Mouse (Mus musculus): Measurements from ENCODE around the gene Abcc2. TPM values are rescaled to one million over a fixed set of nuclear protein-coding genes. Genes with fewer than 3 reads are reported as not detected.

The Abcc2 gene
- polyA plus RNA-seq, 1 experiment: not detected

- H3K4me3 ChIP-seq (ENCODE audit: insufficient read depth, poor library complexity, severe bottlenecking): no peak overlapping the region
- H3K79me2 ChIP-seq (ENCODE audit: control insufficient read depth, insufficient read depth): no peaks in the 10 kb centered on the region
- H3K79me3 ChIP-seq (ENCODE audit: low read depth): no peaks in the 10 kb centered on the region
- H3ac ChIP-seq (ENCODE audit: control insufficient read depth, insufficient read length, low read depth): no peak overlapping the region
- no peaks in the 10 kb centered on the region for H3K36me3 ChIP-seq (ENCODE audit: control insufficient read depth, insufficient read depth)
- H3K27me3 ChIP-seq (ENCODE audit: control insufficient read depth, insufficient read depth, insufficient read length): no peaks in the 10 kb centered on the region
- TF ChIP-seq MAX (IDR thresholded peaks at IDR 0.05) (no peak), USF1 (IDR thresholded peaks at IDR 0.05; ENCODE audit: low read depth) (no peak), MYOG (IDR thresholded peaks at IDR 0.05; ENCODE audit: control insufficient read depth, extremely low read depth, insufficient read length) (no peak), FOSL1 (IDR thresholded peaks at IDR 0.05; ENCODE audit: insufficient read depth, low read length, poor library complexity, severe bottlenecking) (no peak), CEBPB (IDR thresholded peaks at IDR 0.05; ENCODE audit: low read depth) (no peak), CTCF (IDR thresholded peaks at IDR 0.05; ENCODE audit: control insufficient read depth, insufficient read depth, insufficient read length) (no peak), MYOD1 (IDR thresholded peaks at IDR 0.05; ENCODE audit: control insufficient read depth, insufficient read length, low read depth) (no peak)
Measured at GRCm38 (mm10) chr19:43761543-43762256, 20.3 kb upstream of the Abcc2 start.

- TF ChIP-seq CEBPB (IDR thresholded peaks at IDR 0.05; ENCODE audit: low read depth) (no peak), MYOG (IDR thresholded peaks at IDR 0.05; ENCODE audit: control insufficient read depth, extremely low read depth, insufficient read length) (no peak), CTCF (IDR thresholded peaks at IDR 0.05; ENCODE audit: control insufficient read depth, insufficient read depth, insufficient read length) (no peak), MYOD1 (IDR thresholded peaks at IDR 0.05; ENCODE audit: control insufficient read depth, insufficient read length, low read depth) (no peak), USF1 (IDR thresholded peaks at IDR 0.05; ENCODE audit: low read depth) (no peak), FOSL1 (IDR thresholded peaks at IDR 0.05; ENCODE audit: insufficient read depth, low read length, poor library complexity, severe bottlenecking) (no peak), MAX (IDR thresholded peaks at IDR 0.05) (no peak)
- no peaks in the 10 kb centered on the region for H3K27me3 ChIP-seq (ENCODE audit: control insufficient read depth, insufficient read depth, insufficient read length)
- no peak overlapping the region for H3ac ChIP-seq (ENCODE audit: control insufficient read depth, insufficient read length, low read depth)
- H3K4me3 ChIP-seq (ENCODE audit: insufficient read depth, poor library complexity, severe bottlenecking): no peak overlapping the region
- H3K36me3 ChIP-seq (ENCODE audit: control insufficient read depth, insufficient read depth): no peaks in the 10 kb centered on the region
- H3K79me3 ChIP-seq (ENCODE audit: low read depth): no peaks in the 10 kb centered on the region
- no peaks in the 10 kb centered on the region for H3K79me2 ChIP-seq (ENCODE audit: control insufficient read depth, insufficient read depth)
Measured at GRCm38 (mm10) chr19:43762410-43762809, 19.6 kb upstream of the Abcc2 start.

GRCm38 (mm10) chr19:43766451-43766850 lies 15.5 kb upstream of the Abcc2 start:
- no peaks in the 10 kb centered on the region for H3K79me2 ChIP-seq (ENCODE audit: control insufficient read depth, insufficient read depth)
- H3ac ChIP-seq (ENCODE audit: control insufficient read depth, insufficient read length, low read depth): no peak overlapping the region
- H3K4me3 ChIP-seq (ENCODE audit: insufficient read depth, poor library complexity, severe bottlenecking): no peak overlapping the region
- H3K27me3 ChIP-seq (ENCODE audit: control insufficient read depth, insufficient read depth, insufficient read length): no peaks in the 10 kb centered on the region
- no peak for TF ChIP-seq MYOD1 (IDR thresholded peaks at IDR 0.05; ENCODE audit: control insufficient read depth, insufficient read length, low read depth)
- no peak for TF ChIP-seq USF1 (IDR thresholded peaks at IDR 0.05; ENCODE audit: low read depth)
- TF ChIP-seq FOSL1 (IDR thresholded peaks at IDR 0.05; ENCODE audit: insufficient read depth, low read length, poor library complexity, severe bottlenecking): no peak
- TF ChIP-seq CEBPB (IDR thresholded peaks at IDR 0.05; ENCODE audit: low read depth): no peak
- TF ChIP-seq CTCF (IDR thresholded peaks at IDR 0.05; ENCODE audit: control insufficient read depth, insufficient read depth, insufficient read length): no peak
- TF ChIP-seq MAX (IDR thresholded peaks at IDR 0.05): no peak
- TF ChIP-seq MYOG (IDR thresholded peaks at IDR 0.05; ENCODE audit: control insufficient read depth, extremely low read depth, insufficient read length): no peak
- H3K79me3 ChIP-seq (ENCODE audit: low read depth): no peaks in the 10 kb centered on the region
- no peaks in the 10 kb centered on the region for H3K36me3 ChIP-seq (ENCODE audit: control insufficient read depth, insufficient read depth)

- Histone ChIP-seq H3K79me3 (ENCODE audit: low read depth) (no peaks in the 10 kb centered on the region), H3K27me3 (ENCODE audit: control insufficient read depth, insufficient read depth, insufficient read length) (no peaks in the 10 kb centered on the region), H3K79me2 (ENCODE audit: control insufficient read depth, insufficient read depth) (no peaks in the 10 kb centered on the region), H3K36me3 (ENCODE audit: control insufficient read depth, insufficient read depth) (no peaks in the 10 kb centered on the region), H3K4me3 (ENCODE audit: insufficient read depth, poor library complexity, severe bottlenecking) (no peak overlapping the region), H3ac (ENCODE audit: control insufficient read depth, insufficient read length, low read depth) (no peak overlapping the region)
- TF ChIP-seq CTCF (IDR thresholded peaks at IDR 0.05; ENCODE audit: control insufficient read depth, insufficient read depth, insufficient read length) (no peak), MYOG (IDR thresholded peaks at IDR 0.05; ENCODE audit: control insufficient read depth, extremely low read depth, insufficient read length) (no peak), MYOD1 (IDR thresholded peaks at IDR 0.05; ENCODE audit: control insufficient read depth, insufficient read length, low read depth) (no peak), FOSL1 (IDR thresholded peaks at IDR 0.05; ENCODE audit: insufficient read depth, low read length, poor library complexity, severe bottlenecking) (no peak), CEBPB (IDR thresholded peaks at IDR 0.05; ENCODE audit: low read depth) (no peak), MAX (IDR thresholded peaks at IDR 0.05) (no peak), USF1 (IDR thresholded peaks at IDR 0.05; ENCODE audit: low read depth) (no peak)
Measured at GRCm38 (mm10) chr19:43767549-43768322, 14.3 kb upstream of the Abcc2 start.

- H3ac ChIP-seq (ENCODE audit: control insufficient read depth, insufficient read length, low read depth): no peak overlapping the region
- no peaks in the 10 kb centered on the region for H3K79me3 ChIP-seq (ENCODE audit: low read depth)
- no peaks in the 10 kb centered on the region for H3K79me2 ChIP-seq (ENCODE audit: control insufficient read depth, insufficient read depth)
- H3K27me3 ChIP-seq (ENCODE audit: control insufficient read depth, insufficient read depth, insufficient read length): no peaks in the 10 kb centered on the region
- TF ChIP-seq CEBPB (IDR thresholded peaks at IDR 0.05; ENCODE audit: low read depth) (no peak), MYOG (IDR thresholded peaks at IDR 0.05; ENCODE audit: control insufficient read depth, extremely low read depth, insufficient read length) (no peak), CTCF (IDR thresholded peaks at IDR 0.05; ENCODE audit: control insufficient read depth, insufficient read depth, insufficient read length) (no peak), MAX (IDR thresholded peaks at IDR 0.05) (no peak), USF1 (IDR thresholded peaks at IDR 0.05; ENCODE audit: low read depth) (no peak), MYOD1 (IDR thresholded peaks at IDR 0.05; ENCODE audit: control insufficient read depth, insufficient read length, low read depth) (no peak), FOSL1 (IDR thresholded peaks at IDR 0.05; ENCODE audit: insufficient read depth, low read length, poor library complexity, severe bottlenecking) (no peak)
- H3K4me3 ChIP-seq (ENCODE audit: insufficient read depth, poor library complexity, severe bottlenecking): no peak overlapping the region
- H3K36me3 ChIP-seq (ENCODE audit: control insufficient read depth, insufficient read depth): no peaks in the 10 kb centered on the region
Measured at GRCm38 (mm10) chr19:43769366-43769960, 12.5 kb upstream of the Abcc2 start.
